Comparison of ENCODE assay signal across 10 mouse cellular contexts in the genomic region with DNA sequence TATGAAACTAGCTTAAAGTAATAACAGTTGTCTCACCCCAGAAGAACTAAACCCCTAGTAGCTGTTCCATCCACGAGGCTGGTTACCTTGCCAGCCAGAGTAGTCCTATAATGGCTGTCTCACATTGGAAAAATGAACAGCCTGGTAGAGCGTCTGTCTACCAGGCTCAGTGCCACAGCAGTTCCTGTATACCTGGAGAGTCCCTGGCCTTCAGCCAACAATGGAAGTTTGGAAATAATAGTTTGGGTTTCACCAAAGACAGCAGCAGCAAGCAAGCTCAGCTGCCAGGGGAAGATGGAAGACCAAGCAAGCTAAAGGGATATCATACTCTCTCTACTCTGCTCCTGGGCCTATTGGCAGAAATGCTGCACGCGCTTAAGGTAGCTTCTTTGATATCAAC. TPM values are rescaled to one million over a fixed set of nuclear protein-coding genes. Genes with fewer than 3 reads are reported as not detected.
DNase-seq lines count a peak whose midpoint lies in the region; ATAC-seq and TF ChIP-seq lines count a peak whose summit lies in the region.
"Had no signal": no experiment of that assay in that cellular context is flagged by ENCODE, and none has a peak within 500 bp of the region (broad histone marks: within the 10 kb centered on the region; RNA-seq: fewer than 3 reads in every experiment).

No protein-coding gene starts in this region.

- no peak for ATAC-seq in forebrain, embryonic 14.5 days
- no peak for ATAC-seq in midbrain, embryonic 16.5 days

- TF ChIP-seq CTCF in lung, adult 2 months (IDR thresholded peaks at IDR 0.05; ENCODE audit: insufficient read depth, low read length), result no peak

- peaks cover 3% of the 10 kb centered on the region; the same call in 1 of the 2 replicates for H3K36me3 ChIP-seq in forebrain, embryonic 14.5 days (ENCODE audit: control insufficient read depth, insufficient read depth, low read length)
- no peaks in the 10 kb centered on the region for H3K36me3 ChIP-seq in midbrain, embryonic 16.5 days (ENCODE audit: control insufficient read depth, insufficient read depth, low read length)
- H3K36me3 ChIP-seq: heart, embryonic 12.5 days had no signal

- H3K27ac ChIP-seq in forebrain, embryonic 14.5 days (ENCODE audit: low read depth, low read length), result no peak overlapping the region
- no peak overlapping the region for H3K27ac ChIP-seq in midbrain, embryonic 16.5 days (ENCODE audit: low read length)

- no peak overlapping the region for H3K4me2 ChIP-seq in forebrain, embryonic 14.5 days (ENCODE audit: low read length)
- peak overlapping the region; percentile 62 for H3K4me2 ChIP-seq in midbrain, embryonic 16.5 days (ENCODE audit: low read length)

- no peaks in the 10 kb centered on the region for H3K27me3 ChIP-seq in forebrain, embryonic 14.5 days (replicated peaks; ENCODE audit: control insufficient read depth, insufficient read depth, low read length)
- no peaks in the 10 kb centered on the region for H3K27me3 ChIP-seq in midbrain, embryonic 16.5 days (ENCODE audit: control insufficient read depth, insufficient read depth, low read depth, low read length)
- H3K27me3 ChIP-seq: heart, embryonic 12.5 days had no signal

- no peaks in the 10 kb centered on the region; the same call in 1 of the 2 replicates for H3K4me1 ChIP-seq in lung, adult 2 months (ENCODE audit: control insufficient read depth, insufficient read depth, low read length)
- H3K4me1 ChIP-seq in forebrain, embryonic 14.5 days (ENCODE audit: control insufficient read depth, insufficient read depth, low read length), result peaks cover 27% of the 10 kb centered on the region
- peaks cover 30% of the 10 kb centered on the region for H3K4me1 ChIP-seq in midbrain, embryonic 16.5 days (ENCODE audit: control insufficient read depth, insufficient read depth, low read length)

- TF ChIP-seq POLR2A in lung, adult 2 months (IDR thresholded peaks at IDR 0.05; ENCODE audit: borderline replicate concordance, extremely low read depth, low read depth, low read length), result no peak

- peak; percentile 28 for DNase-seq in lung, postnatal 36 days
- no peak for DNase-seq in lung, adult 2 months
- peak; percentile 43 for DNase-seq in cerebellum, adult 8-10 months
- DNase-seq in forebrain, embryonic 14.5 days (ENCODE audit: low spot score), result peak; percentile 12
- DNase-seq in embryo, embryonic 11 days, result no peak
- DNase-seq in heart, adult 18-20 months, result no peak
- DNase-seq: gastrocnemius, adult 2 months; lung, embryonic 14.5 days had no signal

- 78% methylated on average over 4 of the region's 4 CpGs for WGBS in lung, adult 2 months
- 86% methylated on average over 4 of the region's 4 CpGs for WGBS in forebrain, embryonic 14.5 days
- 92% methylated on average over 4 of the region's 4 CpGs for WGBS in midbrain, embryonic 16.5 days

- H3K4me3 ChIP-seq in lung, adult 2 months (replicated peaks; ENCODE audit: extremely low read depth, low read depth, low read length), result no peak overlapping the region
- H3K4me3 ChIP-seq in forebrain, embryonic 14.5 days (ENCODE audit: low read depth, low read length), result no peak overlapping the region
- no peak overlapping the region for H3K4me3 ChIP-seq in midbrain, embryonic 16.5 days (ENCODE audit: low read depth, low read length)

- H3K9me3 ChIP-seq in forebrain, embryonic 14.5 days (replicated peaks; ENCODE audit: control insufficient read depth, low read length), result no peaks in the 10 kb centered on the region
- no peaks in the 10 kb centered on the region for H3K9me3 ChIP-seq in midbrain, embryonic 16.5 days (replicated peaks; ENCODE audit: control insufficient read depth, low read length, poor library complexity, severe bottlenecking)
- H3K9me3 ChIP-seq: heart, embryonic 12.5 days had no signal

- peak overlapping the region; percentile 32; the same call in 1 of the 2 replicates for H3K9ac ChIP-seq in forebrain, embryonic 14.5 days (ENCODE audit: low read length)
- no peak overlapping the region for H3K9ac ChIP-seq in midbrain, embryonic 16.5 days (ENCODE audit: low read depth, low read length)
- H3K9ac ChIP-seq: heart, embryonic 12.5 days had no signal

RNA-seq across cellular contexts. Expression of a gene that starts 1.3 kb away (rescaled TPM):
- polyA plus RNA-seq in lung, adult 2 months (2012; rRNA removed), result 32.9 and 73.6 TPM in 2 replicates
- 61.9 and 74.2 TPM in 2 replicates for polyA plus RNA-seq in forebrain, embryonic 14.5 days (2014; fragmentation: Nextera tagmentation; extraction: Ambion mirVana)
- polyA plus RNA-seq in midbrain, embryonic 16.5 days (2015; fragmentation: Nextera tagmentation; extraction: Ambion mirVana), result 88.3 and 90.2 TPM in 2 replicates
- total RNA-seq in heart, adult 18-20 months (2021), result 10 to 100 TPM; 14.8 to 19.5 TPM

Comparison
In these comparisons a context has a peak if more than half of its experiments do, and no peak if none do; other contexts are left out.
1. DNase-seq: peak in lung, postnatal 36 days (single experiment), cerebellum, adult 8-10 months (single experiment) and forebrain, embryonic 14.5 days (single experiment); none in lung, adult 2 months (single experiment), embryo, embryonic 11 days (single experiment) and heart, adult 18-20 months (0 of 2).